Mouse (Mus musculus) liver, embryonic 14.5 days (tissue): ENCODE data around the gene Gm20662. TPM values are rescaled to one million over a fixed set of nuclear protein-coding genes. Genes with fewer than 3 reads are reported as not detected.

Experiments used
- ATAC-seq: fragments of 200-750 bp; cut with Nextera tagmentation; 2 replicates; pipeline ENCODE4 v1.8.0; 2017; ENCODE audit warnings: moderate number of reproducible peaks, mild to moderate bottlenecking, moderate library complexity; ENCODE audit not compliant: insufficient read depth
- DNase-seq, 3 experiments: peaks; one replicate each; pipeline ENCODE4 v3.0.0-alpha.2; 2012 to 2013; ENCODE audit warnings: low read depth in 3 of 3, low spot score in 3 of 3
- H3K27ac ChIP-seq: fragments of 300-500 bp; sonication (generic); 2 replicates; pipeline ENCODE4 v1.5.1; 2014; ENCODE audit warnings: moderate library complexity, mild to moderate bottlenecking, control low read depth, inconsistent platforms
- H3K27me3 ChIP-seq: fragments of 300-500 bp; sonication (generic); 2 replicates; pipeline ENCODE4 v1.6.1; 2014; ENCODE audit warnings: mild to moderate bottlenecking, low read length, moderate library complexity; ENCODE audit not compliant: control insufficient read depth, insufficient read depth
- H3K36me3 ChIP-seq: fragments of 300-500 bp; sonication (generic); replicated peaks from 2 replicates; pipeline ENCODE4 v1.6.1; 2014; ENCODE audit warnings: low read depth; ENCODE audit not compliant: control insufficient read depth, insufficient read depth
- H3K4me1 ChIP-seq, 2 experiments: fragments of 200-500 bp in 1 of 2; fragments of 300-500 bp in 1 of 2; sonication (generic) in 1 of 2; replicated peaks; 2 replicates each; pipeline ENCODE4 v1.6.1; 2012 to 2014; ENCODE audit warnings: antibody characterized with exemption in 1 of 2, inconsistent platforms in 1 of 2, low read length in 1 of 2; ENCODE audit not compliant: control insufficient read depth in 2 of 2, insufficient read depth in 2 of 2
- H3K4me2 ChIP-seq: fragments of 300-500 bp; sonication (generic); 2 replicates; pipeline ENCODE4 v1.6.1; 2014; ENCODE audit warnings: low read depth, mild to moderate bottlenecking, control low read depth, moderate library complexity
- H3K4me3 ChIP-seq, 2 experiments: fragments of 200-500 bp in 1 of 2; fragments of 300-500 bp in 1 of 2; sonication (generic) in 1 of 2; 2 replicates each; pipeline ENCODE4 v1.5.1; 2012 to 2014; ENCODE audit warnings: low read depth in 2 of 2, low read length in 2 of 2, mild to moderate bottlenecking in 2 of 2, control low read depth in 1 of 2, inconsistent platforms in 1 of 2, moderate library complexity in 1 of 2; ENCODE audit not compliant: insufficient read depth in 1 of 2
- H3K9ac ChIP-seq: fragments of 300-500 bp; sonication (generic); replicated peaks from 2 replicates; pipeline ENCODE4 v1.6.1; 2014; ENCODE audit warnings: mild to moderate bottlenecking, control low read depth, moderate library complexity
- H3K9me3 ChIP-seq: fragments of 300-500 bp; sonication (generic); 2 replicates; pipeline ENCODE4 v1.6.1; 2016; ENCODE audit warnings: low read length, mixed read lengths; ENCODE audit not compliant: control insufficient read depth
- CTCF ChIP-seq: IDR thresholded peaks from 2 replicates; pipeline ENCODE4 v1.5.1; 2016; ENCODE audit warnings: antibody characterized with exemption, low read depth, control low read depth
- EP300 ChIP-seq: IDR thresholded peaks from 2 replicates; pipeline ENCODE4 v1.6.1; 2016; ENCODE audit warnings: antibody characterized with exemption, low read depth
- WGBS: fragments of 180-500 bp; shearing (Covaris S2); extraction: QIAGEN DNeasy Blood & Tissue Kit; methylation state at CpG from one replicate; pipeline ENCODE4 v1.1.7; 2014; ENCODE audit not compliant: insufficient replicate concordance; 5-methylcytosine and 5-hydroxymethylcytosine counted together
- polyA plus RNA-seq, 2 experiments: library from polyadenylated mRNA; depleted of rRNA in 1 of 2; stranded (reverse) in 1 of 2; unstranded in 1 of 2; fragments of >200 nt; fragmentation: Nextera tagmentation in 1 of 2; extraction: Ambion mirVana in 1 of 2; gene quantifications; 2 replicates each; pipeline versions ENCODE4 v1.2.1 to v1.2.3; 2012 to 2014

Gm20662 gene
- polyA plus RNA-seq, 2 experiments = 0.95 TPM; not detected in 1

DNA sequence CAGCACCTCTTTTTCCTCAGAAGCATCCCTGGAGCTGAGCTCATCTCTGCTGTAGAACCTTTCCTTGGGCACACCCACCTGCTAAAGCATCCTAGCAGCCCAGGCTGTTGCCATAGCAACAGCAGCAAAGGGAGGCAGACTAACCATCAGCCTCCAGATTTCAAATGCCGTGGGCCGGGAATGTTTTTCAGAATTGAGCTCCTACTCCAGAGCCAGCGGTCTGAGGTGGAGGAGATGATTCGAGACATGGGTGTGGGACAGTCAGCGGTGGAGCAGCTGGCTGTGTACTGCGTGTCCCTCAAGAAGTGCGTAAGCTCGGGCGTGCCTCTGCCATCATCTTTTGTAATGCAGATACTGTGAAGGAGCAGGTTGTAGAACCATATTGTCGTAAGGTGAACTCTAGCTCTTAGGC, 34.8 kb upstream of the Gm20662 start:
- Histone ChIP-seq H3K4me2 (no peak overlapping the region), H3K27ac (no peak overlapping the region), H3K36me3 (peaks cover 46% of the 10 kb centered on the region), H3K4me1 (peaks cover 0 to 4% of the 10 kb centered on the region in 2 experiments; a peak in 1 of 4 replicates), H3K9me3 (no peaks in the 10 kb centered on the region), H3K4me3 (no peak overlapping the region), H3K9ac (no peak overlapping the region), H3K27me3 (no peaks in the 10 kb centered on the region)
- DNase-seq (no peak), ATAC-seq (no peak)
- 91% methylated on average over 10 of the region's 10 CpGs for WGBS
- no peak for TF ChIP-seq CTCF
- no peak for TF ChIP-seq EP300

- ATAC-seq = no peak
These were observed 34.3 kb upstream of the Gm20662 start for GRCm38 (mm10) chr9:107961881-107962280.

DNA sequence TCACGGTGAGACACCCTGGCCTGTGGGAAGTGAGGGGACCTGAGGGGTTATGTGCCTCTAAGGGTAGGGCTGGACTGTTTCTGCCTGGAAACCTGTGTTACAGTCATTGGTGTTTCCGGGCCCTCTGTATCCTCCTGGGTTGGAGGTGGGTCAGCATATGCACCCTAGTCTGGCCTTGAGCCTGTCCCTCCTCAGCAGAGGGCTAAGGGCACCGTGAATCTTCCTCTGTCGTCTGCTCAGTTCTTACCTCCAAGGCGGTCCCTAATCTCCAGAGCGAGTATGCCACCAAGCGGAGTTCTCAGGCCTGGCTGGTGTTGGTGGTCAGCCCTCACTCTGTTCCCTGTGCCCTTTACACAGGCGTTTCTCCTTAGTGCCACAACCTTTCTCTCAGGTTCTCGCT, 33.2 kb upstream of the Gm20662 start:
- no peak overlapping the region for H3K9ac ChIP-seq
- no peak overlapping the region for H3K4me2 ChIP-seq
- no peak overlapping the region for H3K4me3 ChIP-seq
- ATAC-seq = no peak
- DNase-seq = no peak
- H3K27me3 ChIP-seq = no peaks in the 10 kb centered on the region
- peaks cover 37% of the 10 kb centered on the region for H3K36me3 ChIP-seq
- no peaks in the 10 kb centered on the region for H3K9me3 ChIP-seq
- 84% methylated on average over 9 of the region's 9 CpGs for WGBS
- peaks cover 0 to 4% of the 10 kb centered on the region in 2 experiments; a peak in 2 of 4 replicates for H3K4me1 ChIP-seq
- no peak for TF ChIP-seq EP300
- no peak for TF ChIP-seq CTCF
- H3K27ac ChIP-seq = no peak overlapping the region

More at GRCm38 (mm10) chr9:107961881-107962280, 34.3 kb upstream of the Gm20662 start:
- DNase-seq = no peak
- H3K36me3 ChIP-seq = peaks cover 46% of the 10 kb centered on the region
- no peak overlapping the region for H3K27ac ChIP-seq
- H3K4me1 ChIP-seq = peaks cover 0 to 4% of the 10 kb centered on the region in 2 experiments; a peak in 2 of 4 replicates
- 60% methylated on average over 5 of the region's 5 CpGs for WGBS
- TF ChIP-seq EP300 = no peak
- TF ChIP-seq CTCF = peak; percentile 55
- H3K4me3 ChIP-seq = no peak overlapping the region
- H3K27me3 ChIP-seq = no peaks in the 10 kb centered on the region
- no peak overlapping the region for H3K4me2 ChIP-seq
- no peaks in the 10 kb centered on the region for H3K9me3 ChIP-seq
- H3K9ac ChIP-seq = no peak overlapping the region

GRCm38 (mm10) chr9:107963700-107964099, 32.4 kb upstream of the Gm20662 start:
- Histone ChIP-seq H3K36me3 (peaks cover 33% of the 10 kb centered on the region), H3K9ac (no peak overlapping the region; the same call in 1 of the 2 replicates), H3K4me2 (no peak overlapping the region), H3K9me3 (no peaks in the 10 kb centered on the region), H3K27ac (peak overlapping the region; percentile 21), H3K27me3 (no peaks in the 10 kb centered on the region), H3K4me3 (no peak overlapping the region), H3K4me1 (peaks cover 0 to 4% of the 10 kb centered on the region in 2 experiments; a peak in 2 of 4 replicates)
- DNase-seq (peak; percentile 70 to 77 (median 71)), ATAC-seq (peak; percentile 70)
- TF ChIP-seq CTCF (peak; percentile 98), EP300 (peak; percentile 48; the same call in 1 of the 2 replicates)
- WGBS = 12% methylated on average over 5 of the region's 5 CpGs

DNA sequence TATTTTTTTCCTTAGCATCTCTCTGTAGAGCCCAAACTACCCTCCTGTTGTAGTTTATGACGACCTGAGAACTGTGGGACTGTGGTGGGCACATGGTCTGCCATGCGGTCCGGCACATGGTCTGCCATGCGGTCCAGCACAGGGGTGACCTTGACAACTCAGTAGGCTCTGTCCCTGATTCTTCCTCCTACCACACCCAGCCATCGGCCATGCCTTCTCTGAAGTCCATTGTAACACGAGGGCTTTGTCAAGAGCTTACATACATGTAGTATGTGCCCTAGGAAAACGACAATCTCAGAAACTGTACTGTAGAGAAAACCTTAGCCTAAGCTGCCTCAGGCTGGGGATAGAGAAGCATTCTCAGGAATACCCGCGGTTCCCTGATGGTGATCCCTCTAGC, 31.5 kb upstream of the Gm20662 start:
- Histone ChIP-seq H3K4me3 (no peak overlapping the region), H3K9me3 (no peaks in the 10 kb centered on the region), H3K4me1 (peaks cover 0 to 4% of the 10 kb centered on the region in 2 experiments; a peak in 2 of 4 replicates), H3K9ac (no peak overlapping the region), H3K27me3 (no peaks in the 10 kb centered on the region), H3K36me3 (peaks cover 27% of the 10 kb centered on the region), H3K27ac (no peak overlapping the region), H3K4me2 (no peak overlapping the region)
- ATAC-seq (no peak), DNase-seq (no peak)
- 84% methylated on average over 9 of the region's 9 CpGs for WGBS
- TF ChIP-seq CTCF = no peak
- TF ChIP-seq EP300 = no peak
